Mouse (Mus musculus) small intestine, adult 2 months (tissue): ENCODE measurements around the gene Sppl2c.

Experiments
- CTCF ChIP-seq: fragments of 200-500 bp; IDR thresholded peaks from 2 replicates; pipeline ENCODE4 v1.5.1; 2012; ENCODE audit warnings: low read depth, mild to moderate bottlenecking, control low read depth, inconsistent platforms, low read length, moderate library complexity, mixed read lengths; ENCODE audit not compliant: insufficient replicate concordance, insufficient read length; ENCODE audit errors: extremely low read depth
- POLR2A ChIP-seq: fragments of 200-500 bp; IDR thresholded peaks from 2 replicates; pipeline ENCODE4 v1.6.1; 2012; ENCODE audit warnings: low read depth, mild to moderate bottlenecking, control low read depth, inconsistent platforms, low read length, moderate library complexity

GRCm38 (mm10) chr11:104218075-104218474 is 31.9 kb downstream of the Sppl2c start:
- no peak for TF ChIP-seq CTCF
- TF ChIP-seq POLR2A: no peak
